Mouse (Mus musculus) mouse embryonic stem cell (cell line): Measurements from ENCODE around the gene Pidd1.
"Not testable (repeated sequence)": the region's sequence is repeated elsewhere in the genome, so short reads cannot be mapped to it uniquely, and the experiment has no call there.

ENCODE experiments used
- in situ Hi-C, 2 experiments: fragments of 300-500 bp; cut with MboI; formaldehyde crosslinking; loops; 1 replicate in 1 of 2; 3 replicates in 1 of 2; pipeline ENCODE4 v1.14.3; 2019 to 2020; ENCODE audit warnings: low sequenced_read_pairs in 2 of 2, low pct_unique_long_range_greater_than_20kb in 1 of 2, mixed read lengths in 1 of 2; ENCODE audit not compliant: unreplicated experiment in 1 of 2

Pidd1 gene

DNA sequence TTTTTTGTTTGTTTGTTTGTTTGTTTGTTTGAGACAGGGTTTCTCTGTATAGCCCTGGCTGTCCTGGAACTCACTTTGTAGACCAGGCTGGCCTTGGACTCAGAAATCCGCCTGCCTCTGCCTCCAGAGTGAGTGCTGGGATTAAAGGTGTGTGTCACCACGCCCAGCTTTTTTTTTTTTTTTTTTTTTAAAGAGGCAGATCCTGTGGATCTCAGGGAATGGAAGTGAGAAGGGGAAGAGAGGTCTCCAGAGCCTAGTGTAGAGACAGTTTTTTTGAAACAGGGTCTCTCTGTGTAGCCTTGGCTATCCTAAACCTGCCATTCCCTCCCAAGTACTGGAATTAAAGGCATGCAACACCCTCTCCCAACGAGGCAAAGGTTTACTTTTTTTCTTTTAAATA is 2.5 kb upstream of the Pidd1 start:
- in situ Hi-C loops = not testable (repeated sequence)

DNA sequence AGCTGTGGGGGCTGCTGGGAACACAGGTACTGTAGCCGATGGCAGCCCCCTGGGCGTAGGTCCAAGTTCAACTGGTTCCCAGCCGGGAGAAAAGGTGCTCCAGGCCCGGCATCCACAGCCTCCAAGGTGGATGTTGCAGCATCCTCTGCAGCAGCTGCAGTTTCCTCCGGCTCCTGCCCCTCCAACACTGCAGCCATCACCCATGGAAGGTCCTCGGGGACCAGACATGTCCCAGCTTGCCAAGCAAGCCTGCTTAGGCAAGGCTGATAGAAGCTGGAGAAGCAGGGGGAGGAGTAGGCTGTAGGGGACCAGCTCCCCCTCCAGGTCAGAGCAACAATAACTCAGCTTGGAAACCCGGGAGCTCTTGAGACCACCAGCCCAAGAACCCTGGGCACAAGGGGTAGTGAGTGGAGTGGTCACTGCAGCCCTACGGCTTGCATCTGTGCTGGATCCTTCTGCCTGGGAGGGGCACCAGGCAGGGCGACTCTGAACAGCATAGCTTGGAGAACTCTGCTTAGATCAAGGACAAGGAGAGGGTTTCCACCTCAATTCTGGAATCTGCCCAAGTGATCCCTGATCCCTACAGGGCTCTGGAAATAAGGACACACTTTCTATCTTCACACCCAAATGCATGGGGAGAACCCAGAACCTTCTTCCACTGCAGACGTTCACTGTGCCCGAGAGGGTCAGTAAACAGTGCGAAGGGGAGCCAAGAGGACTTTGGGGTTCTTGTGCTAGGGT is 574 bp downstream of the Pidd1 start:
- in situ Hi-C loops = no loop called here

DNA sequence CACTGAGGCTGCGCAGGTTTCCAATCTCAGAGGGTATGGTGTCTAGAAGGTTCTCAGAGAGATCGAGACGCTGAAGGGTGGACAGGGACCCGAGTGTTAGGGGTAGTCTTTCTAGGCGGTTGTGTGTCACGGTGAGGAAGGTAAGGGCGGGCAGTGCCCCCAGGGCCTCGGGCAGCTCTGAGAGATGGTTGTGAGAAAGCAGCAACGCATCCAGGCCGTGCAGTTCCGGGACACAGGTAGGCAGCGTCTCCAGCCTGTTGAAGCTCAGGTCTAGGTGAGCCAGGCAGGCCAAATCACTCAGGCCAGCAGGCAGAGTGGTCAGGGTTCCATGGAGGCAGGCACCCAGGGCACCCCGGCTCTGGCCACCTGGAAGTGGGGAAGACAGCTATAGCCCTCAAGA is 1.6 kb downstream of the Pidd1 start:
- in situ Hi-C loops = no loop called here

DNA sequence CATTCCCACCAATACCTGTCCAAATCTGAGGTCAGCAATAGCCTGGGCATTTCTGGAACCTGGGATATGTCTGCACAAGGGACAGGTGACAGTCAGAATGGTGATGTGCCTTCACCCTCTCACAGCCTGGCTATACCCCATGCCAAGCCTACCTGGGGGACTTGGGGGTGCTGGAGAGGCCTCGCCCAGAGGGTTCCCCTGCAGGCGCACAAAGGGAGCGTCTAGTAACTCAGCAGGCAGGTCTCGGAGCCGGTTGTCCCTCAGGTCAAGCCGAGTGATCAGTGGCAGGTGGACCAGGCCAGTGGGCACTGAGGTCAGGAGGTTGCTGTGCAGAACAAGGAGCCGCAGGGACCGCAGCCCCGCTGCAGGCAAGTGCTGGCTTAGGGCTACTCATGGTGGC is 2.4 kb downstream of the Pidd1 start:
- in situ Hi-C loops = no loop called here

DNA sequence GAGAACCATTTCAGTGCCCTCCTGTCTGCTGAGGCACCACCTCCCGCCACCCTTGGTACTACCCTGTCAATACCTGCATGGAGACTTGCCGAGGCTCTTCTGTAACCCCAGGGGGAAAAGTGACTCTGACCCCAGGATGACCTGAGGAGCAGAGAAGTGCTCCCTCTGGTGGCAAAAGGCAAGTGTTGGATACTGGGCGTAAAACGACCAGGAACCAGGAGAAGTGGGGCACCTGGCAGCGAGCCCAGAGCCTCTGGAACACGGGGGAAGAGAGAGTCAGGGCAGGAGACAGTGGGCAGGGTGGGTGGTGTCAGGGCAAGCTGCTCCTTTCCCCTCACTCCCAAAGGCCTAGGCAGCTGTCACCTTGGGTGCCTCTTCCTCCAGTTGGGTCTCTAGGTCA is 3.2 kb downstream of the Pidd1 start:
- in situ Hi-C loops = no loop called here

DNA sequence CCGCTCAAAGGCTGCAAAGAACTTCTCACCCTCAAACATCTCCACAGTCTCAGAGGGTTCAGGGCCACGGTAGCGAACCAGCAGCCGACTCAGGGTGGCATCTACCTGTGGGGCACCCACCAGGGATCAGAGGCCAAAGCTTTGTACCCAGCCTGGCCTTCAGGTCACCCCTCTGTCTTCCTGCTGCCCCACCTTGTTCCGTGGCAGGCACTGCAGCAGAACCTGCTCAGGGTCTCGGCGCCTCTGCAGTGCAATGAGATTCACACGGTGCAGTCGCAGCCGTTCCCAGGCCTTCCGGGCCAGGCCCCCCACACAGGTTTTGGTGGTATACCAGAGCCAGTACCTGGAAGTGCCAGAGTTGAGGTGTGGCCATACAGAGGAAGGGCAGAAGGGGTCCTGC is 4.0 kb downstream of the Pidd1 start:
- in situ Hi-C loops = no loop called here

DNA sequence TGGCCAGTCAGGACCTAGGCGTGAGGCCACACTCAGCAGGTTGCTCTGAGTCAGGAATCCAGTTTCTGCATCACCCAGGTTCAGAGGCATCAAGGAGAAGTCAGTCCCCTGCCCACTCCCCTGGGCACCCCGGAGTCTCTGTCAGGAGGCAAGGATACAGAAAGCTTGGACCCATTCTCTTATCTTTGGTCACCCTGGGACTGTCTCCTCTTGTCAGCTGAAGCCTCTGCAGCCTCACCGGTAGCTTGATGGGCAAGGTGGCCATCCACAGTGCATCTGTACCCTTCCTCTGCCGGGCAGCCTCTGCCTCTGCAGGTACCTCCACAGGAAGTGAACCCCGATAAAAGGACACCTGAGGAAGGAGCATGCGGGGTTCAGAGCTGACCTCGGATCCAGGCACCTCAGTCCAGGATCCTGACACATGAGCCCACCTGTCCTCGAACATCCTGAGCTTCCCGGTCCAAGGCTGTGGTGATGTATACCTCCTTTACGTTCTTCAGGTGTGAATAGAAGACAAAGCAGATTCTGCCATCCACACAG is 4.6 kb downstream of the Pidd1 start:
- in situ Hi-C loops = no loop called here

DNA sequence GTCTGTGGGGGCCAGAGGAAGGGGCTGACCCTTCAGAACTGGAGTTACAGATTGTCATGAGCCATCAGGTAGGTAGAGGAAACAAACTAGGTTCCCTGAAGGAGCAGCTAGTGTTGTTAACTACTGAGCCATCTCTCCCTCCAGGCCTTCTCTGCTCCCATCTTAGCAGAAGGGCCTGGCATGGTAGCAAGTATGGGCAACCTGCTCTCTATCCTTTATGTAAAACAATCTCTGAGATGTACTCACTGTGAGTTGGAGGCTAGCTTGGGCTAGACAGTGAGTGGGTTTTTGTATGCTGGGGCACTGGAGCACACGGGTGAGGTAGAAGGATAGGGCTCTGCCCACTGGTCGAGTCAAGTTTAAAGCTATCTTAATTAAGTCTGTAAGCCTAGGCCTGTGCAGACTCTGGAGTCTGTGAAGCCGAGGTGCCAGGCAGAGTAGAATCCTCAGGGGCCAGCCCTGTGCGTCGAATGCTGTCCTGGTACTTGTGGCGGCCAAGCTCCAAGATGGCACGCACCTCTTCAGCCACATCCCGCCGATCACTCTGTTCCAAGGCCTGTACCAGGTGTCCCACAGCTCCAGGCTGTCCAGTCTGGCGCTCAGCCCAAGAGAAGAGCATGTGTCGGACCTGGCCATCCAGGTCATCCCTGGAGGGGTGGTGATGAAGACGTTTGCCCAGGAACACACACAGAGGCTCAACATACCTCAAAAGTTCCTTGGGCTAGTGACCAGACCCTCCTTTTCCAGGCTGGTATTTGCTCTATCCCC is 5.4 kb downstream of the Pidd1 start:
- in situ Hi-C loops = no loop called here

DNA sequence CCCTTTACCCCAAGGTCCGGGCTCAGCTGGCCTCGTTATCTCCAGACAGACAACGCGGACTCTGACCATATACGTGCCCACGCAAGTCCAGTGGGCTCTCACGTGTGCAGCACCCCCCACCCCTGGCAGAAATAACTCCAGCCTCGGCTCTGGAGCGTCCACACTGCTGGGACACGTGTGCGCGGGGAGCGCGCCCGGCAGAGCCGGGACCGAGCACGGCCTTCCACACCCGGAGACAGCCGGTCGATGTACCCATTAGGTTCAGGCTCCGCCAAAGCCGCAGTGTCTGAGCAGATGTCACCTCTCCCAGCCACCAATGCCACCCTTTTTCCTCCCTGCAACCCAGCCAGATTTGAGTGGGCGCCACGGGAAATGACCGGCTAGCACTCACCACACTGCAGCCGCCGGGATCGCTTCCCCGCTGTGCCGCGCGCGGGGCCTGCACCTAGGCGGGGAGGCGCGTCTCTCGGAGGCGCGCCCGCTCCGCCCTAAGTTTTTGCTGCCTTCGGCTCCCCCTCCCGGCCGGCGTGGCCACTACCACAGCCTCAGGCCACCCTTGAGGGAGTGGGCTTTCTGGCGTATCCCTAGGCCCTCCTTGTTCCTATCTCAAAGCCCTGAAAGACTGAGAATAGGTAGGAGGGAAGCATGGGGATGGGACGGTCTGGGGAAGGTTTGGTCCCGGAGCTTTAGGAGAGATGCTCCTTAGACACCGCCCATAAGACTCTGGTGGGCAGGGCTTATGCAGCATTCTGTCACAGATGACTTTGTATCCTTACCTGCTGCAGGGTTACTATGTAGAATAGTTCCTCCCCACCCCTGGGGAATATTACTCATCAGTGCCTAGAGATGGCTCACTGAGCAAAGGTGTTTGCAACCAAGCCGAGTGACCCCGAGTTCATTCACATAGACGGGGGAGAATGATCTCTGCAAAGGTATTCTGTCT is 6.4 kb downstream of the Pidd1 start, which contains the start of gene Slc25a22:
TSS of gene Slc25a22 (minus strand) at position 715 of the 943 bp plus-strand sequence.
- in situ Hi-C loops = no loop called here

DNA sequence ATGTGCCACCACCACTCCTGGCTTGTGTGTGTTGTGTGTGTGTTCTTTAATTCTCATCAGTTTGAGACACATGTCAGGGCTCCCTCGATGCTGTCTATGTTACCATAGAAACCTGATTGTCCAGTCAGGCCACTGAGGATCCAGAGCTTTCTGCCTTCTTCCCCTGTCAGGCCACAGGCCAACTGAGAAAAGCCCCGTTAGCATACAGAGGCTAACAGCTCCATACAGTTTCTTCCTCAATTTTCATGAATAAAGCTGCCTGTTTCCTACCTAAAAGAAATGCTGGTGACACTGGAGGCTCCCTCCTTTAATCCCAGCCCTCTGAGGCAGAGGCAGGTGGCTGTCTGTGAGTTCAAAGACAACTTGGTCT is 7.3 kb downstream of the Pidd1 start:
- in situ Hi-C loops = no loop called here

DNA sequence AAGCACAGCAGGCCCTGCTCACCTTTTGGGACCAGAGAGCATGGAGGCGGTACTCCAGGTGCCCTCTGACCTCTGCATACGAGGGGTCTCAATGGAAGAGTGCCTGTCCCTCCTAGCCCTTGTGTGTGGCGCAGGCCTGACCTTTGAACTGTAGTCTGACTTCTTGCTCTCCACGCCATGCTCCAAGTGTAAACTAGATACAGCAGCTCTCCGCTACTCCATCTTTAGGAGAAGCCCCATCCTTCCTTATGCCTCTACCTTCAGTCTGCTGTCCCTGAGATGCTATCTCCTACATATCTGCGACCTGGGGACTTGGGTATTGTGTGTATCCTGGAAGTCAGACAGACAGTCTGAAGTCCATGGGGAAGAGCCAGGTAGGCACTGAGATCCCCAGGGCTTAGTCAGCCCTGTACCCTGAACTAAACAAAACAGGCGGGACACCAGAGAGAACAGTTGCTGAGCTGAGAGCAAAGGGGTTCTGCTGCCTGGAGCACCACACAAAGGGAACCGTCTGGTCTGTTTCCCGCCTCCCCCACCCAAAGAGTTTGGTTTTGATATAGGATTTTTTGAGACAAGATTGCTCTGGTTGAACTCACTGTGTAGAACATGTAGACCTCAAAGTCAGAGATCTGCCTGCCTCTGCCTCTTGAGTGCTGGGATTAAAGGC is 7.8 kb downstream of the Pidd1 start:
- in situ Hi-C loops = no loop called here

DNA sequence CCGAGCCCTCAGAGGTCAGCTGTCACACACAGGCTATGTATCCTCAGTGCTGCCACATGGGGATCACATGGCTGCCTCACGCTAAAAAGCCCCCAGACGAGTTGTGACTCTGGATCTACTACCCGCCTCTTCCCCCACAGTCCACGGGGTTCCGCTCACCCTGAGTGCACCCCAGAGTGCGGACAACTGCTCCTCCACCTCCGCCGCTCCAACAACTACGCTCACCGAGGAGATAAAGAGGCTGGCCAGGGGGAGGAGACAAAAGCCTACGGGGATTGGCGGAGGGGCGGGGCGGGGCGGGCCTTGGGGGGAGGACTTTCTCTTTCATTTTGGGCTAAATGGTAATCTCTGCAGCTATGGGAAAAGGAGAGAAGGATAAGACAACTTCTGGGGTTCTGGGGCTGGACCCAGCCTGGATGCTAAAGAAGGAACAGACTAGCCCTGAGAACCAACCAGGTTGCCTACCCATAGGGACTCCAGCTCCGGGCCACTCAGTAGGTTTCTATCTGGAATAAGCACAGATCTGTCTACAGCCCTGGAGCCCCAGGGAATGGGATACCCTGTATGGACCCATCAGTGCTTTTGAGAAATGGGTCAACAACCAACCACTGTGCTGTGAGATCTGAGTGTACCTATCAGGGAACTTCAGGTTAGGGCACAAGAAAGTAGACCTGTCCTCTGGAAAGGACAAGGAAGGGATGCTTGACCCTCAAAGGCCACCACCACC is 8.5 kb downstream of the Pidd1 start:
- in situ Hi-C loops = no loop called here

DNA sequence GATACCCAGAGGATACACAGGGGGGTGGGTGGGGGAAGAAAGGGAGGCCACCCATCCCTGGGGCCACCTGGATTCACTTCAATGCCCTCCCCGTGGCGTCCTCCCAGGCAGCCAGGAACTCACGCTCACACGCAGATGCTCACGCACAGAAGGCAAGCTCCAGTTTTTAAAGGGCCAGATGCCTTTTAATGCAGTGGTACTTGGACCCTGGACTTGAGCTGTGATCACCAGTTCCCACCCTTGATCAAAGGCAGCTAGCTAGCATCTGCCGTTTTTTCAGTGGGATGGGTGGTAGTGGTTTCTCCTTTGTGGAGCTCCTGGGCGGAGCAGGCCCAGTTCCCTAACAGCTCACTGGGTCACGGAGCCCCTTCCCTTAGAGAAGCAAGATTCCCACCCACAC is 9.4 kb downstream of the Pidd1 start:
- in situ Hi-C loops = no loop called here

DNA sequence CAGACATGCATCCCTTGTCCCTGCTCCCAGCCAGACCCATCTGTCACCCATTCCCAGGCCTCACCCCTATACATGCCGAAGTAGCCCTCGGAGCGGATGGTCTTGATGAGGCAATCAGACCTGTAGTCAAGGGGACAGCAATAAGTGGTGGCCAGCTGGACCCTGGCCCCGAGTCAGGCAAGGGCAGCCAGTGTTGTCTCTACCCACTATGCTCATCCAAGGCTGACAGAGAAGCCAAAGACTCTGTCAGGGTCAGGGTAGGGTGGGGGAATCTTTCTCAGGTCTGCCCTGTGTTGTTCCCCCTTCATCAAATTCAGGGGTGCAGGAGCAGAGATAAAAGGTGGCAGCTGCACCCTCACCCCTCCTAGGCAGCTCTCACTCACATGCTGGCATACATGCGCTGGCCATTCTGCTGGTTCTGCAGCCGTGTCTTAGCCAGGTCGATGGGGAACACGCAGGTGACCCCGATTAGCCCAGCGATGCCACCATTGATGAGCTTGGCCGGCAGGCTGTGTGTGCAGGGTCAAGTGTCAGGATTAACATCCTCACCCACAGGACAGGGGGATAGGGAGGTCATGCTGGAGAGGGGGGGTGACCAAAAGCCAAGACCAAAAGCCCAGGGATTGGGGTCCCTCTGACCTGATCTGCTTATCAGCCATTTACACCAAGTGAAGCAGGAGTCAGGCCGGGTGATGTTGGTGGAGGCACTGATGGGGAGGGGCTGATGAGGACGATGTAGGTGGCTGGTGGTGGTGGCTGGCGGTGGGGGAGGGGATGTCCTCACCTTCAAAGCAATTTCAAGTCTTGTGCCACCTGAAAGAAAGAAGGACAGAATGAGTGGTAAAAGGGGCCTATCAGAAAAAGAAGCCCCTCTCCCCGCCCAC is 10.1 kb downstream of the Pidd1 start:
- in situ Hi-C loops = no loop called here

DNA sequence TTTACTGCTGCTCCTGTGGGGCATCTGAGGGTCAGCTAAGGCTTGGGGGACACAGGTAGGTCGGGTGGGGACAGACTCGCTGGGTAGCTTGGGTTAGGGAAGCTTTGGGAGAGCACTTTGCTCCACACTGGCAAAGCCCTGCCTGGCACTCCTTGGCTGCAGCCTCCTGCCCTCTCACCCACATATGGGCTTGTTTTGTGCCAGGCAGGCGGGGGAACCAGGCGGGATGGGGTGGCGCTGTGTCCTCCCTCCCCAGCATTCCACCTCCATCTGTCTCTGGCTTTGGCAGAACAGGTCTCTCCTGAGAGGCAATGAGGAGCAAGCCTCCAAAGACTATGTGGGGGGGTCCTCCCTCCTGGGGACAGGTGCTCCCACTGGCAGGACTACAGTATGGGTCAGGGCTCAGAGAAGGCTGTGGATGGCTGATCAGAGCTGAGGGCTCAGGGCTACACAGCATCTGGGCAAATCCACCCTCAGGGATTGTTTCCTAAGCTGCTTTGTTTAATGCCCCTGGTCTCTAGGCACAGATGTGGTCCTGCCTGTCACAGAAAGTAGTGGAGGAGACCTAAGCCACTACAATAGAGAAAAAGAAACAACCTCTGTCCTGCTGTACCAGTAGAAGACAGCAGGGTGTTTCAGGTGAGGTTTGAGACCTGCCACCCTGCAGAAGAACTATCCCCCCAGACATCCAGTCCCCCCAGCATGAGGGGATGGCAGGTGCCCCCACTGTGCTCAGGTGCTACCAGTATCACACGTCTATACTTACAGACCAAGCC is 10.9 kb downstream of the Pidd1 start:
- in situ Hi-C loops = no loop called here

DNA sequence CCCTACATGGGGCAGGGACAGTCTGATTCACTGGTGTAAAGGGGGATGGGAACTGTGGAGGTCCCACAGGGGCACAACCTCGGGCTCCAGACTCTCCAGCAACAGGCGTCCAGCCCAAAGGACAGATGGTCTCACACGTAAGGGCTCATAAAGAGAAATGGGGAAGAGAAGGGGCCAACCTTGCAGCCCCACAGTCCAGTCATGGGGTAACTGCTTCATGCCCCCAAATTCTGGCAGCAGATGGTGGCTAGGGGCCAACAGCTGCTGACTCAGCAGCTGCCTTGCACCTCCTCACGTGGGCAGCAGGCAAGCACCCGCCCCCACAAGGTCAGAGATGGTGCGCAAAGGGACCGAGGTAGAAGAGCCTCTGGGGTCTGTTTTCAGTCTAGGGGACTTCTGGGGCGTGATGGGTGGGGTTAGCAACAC is 11.6 kb downstream of the Pidd1 start:
- in situ Hi-C loops = no loop called here
